Mouse (Mus musculus) hindbrain, embryonic 14.5 days (tissue): ENCODE measurements around the gene Atat1. TPM values are rescaled to one million over a fixed set of nuclear protein-coding genes. Genes with fewer than 3 reads are reported as not detected.
A peak's percentile ranks its signal among the peaks of the same experiment; 100 is the strongest.

Experiments
- ATAC-seq: fragments of 200-750 bp; cut with Nextera tagmentation; 2 replicates; pipeline ENCODE4 v1.8.0; 2017; ENCODE audit warnings: moderate number of reproducible peaks, mild to moderate bottlenecking, moderate TSS enrichment, moderate library complexity; ENCODE audit not compliant: low FRiP score
- DNase-seq: peaks from one replicate; pipeline ENCODE4 v3.0.0-alpha.2; 2015; ENCODE audit warnings: low spot score
- H3K27ac ChIP-seq: fragments of 300-500 bp; sonication (generic); 2 replicates; pipeline ENCODE4 v1.5.1; 2014; ENCODE audit warnings: mild to moderate bottlenecking, moderate library complexity
- H3K27me3 ChIP-seq: fragments of 300-500 bp; sonication (generic); 2 replicates; pipeline ENCODE4 v1.6.1; 2014; ENCODE audit warnings: mild to moderate bottlenecking, low read length, mixed read lengths; ENCODE audit not compliant: control insufficient read depth, insufficient read depth
- H3K36me3 ChIP-seq: fragments of 300-500 bp; sonication (generic); replicated peaks from 2 replicates; pipeline ENCODE4 v1.6.1; 2014; ENCODE audit not compliant: control insufficient read depth, insufficient read depth
- H3K4me1 ChIP-seq: fragments of 300-500 bp; sonication (generic); replicated peaks from 2 replicates; pipeline ENCODE4 v1.6.1; 2014; ENCODE audit warnings: antibody characterized with exemption, low read length, mixed read lengths; ENCODE audit not compliant: control insufficient read depth, insufficient read depth
- H3K4me2 ChIP-seq: fragments of 300-500 bp; sonication (generic); replicated peaks from 2 replicates; pipeline ENCODE4 v1.6.1; 2014; ENCODE audit warnings: mild to moderate bottlenecking, moderate library complexity
- H3K4me3 ChIP-seq: fragments of 300-500 bp; sonication (generic); replicated peaks from 2 replicates; pipeline ENCODE4 v1.5.1; 2014; ENCODE audit warnings: mild to moderate bottlenecking, low read length
- H3K9ac ChIP-seq: fragments of 300-500 bp; sonication (generic); 2 replicates; pipeline ENCODE4 v1.6.1; 2014
- H3K9me3 ChIP-seq: fragments of 300-500 bp; sonication (generic); 2 replicates; pipeline ENCODE4 v1.6.1; 2016; ENCODE audit warnings: low read length; ENCODE audit not compliant: control insufficient read depth
- WGBS: fragments of 180-500 bp; shearing (Covaris S2); extraction: QIAGEN DNeasy Blood & Tissue Kit; methylation state at CpG from one replicate; pipeline ENCODE4 v1.1.7; 2014; 5-methylcytosine and 5-hydroxymethylcytosine counted together
- polyA plus RNA-seq: library from polyadenylated mRNA; unstranded; fragments of >200 nt; fragmentation: Nextera tagmentation; extraction: Ambion mirVana; gene quantifications from 2 replicates; pipeline ENCODE4 v1.2.1, GENCODE M21; 2014

The Atat1 gene
- polyA plus RNA-seq, 1 experiment from 2014 or later, result 408 TPM

DNA sequence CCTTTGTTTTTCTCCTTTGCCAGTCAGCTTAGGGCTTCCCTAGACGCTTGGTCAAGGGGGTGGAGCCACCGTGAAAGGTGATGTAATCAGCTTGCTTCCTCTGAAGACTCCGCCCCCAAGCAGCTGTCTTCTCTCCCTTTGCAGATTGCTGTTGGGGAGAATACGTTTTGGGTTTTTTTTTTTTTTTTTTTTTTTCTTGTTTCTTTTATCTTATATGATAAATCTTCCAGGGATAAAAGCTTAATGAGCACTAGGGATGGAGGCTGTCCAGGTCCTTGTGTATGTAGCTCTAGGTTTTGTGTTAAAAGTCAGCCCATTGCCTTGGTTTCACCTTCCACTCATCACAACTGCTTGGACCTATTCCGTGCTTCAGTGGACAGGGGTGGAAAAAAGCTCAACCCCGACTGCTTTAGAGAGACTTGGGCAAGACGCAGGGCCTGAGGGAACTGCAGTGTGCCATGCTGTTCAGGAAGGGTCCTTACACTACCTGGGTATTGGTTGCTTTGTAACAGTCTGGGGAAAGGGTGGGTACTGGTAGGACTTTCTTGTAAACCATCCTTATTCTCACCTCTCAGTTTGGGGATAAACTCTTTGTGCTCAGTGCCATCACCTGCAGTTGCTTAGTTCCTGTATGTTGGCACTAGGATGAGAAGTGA is 9.3 kb upstream of the Atat1 start:
- Histone ChIP-seq H3K9ac (peak overlapping the region; percentile 98), H3K4me1 (peaks cover 39% of the 10 kb centered on the region), H3K27ac (peak overlapping the region; percentile 99), H3K27me3 (no peaks in the 10 kb centered on the region), H3K4me3 (peak overlapping the region; percentile 64), H3K4me2 (peak overlapping the region; percentile 97), H3K36me3 (peaks cover 19% of the 10 kb centered on the region), H3K9me3 (no peaks in the 10 kb centered on the region)
- 3% methylated on average over 7 of the region's 7 CpGs for WGBS
- DNase-seq (peak; percentile 96), ATAC-seq (peak; percentile 41)

DNA sequence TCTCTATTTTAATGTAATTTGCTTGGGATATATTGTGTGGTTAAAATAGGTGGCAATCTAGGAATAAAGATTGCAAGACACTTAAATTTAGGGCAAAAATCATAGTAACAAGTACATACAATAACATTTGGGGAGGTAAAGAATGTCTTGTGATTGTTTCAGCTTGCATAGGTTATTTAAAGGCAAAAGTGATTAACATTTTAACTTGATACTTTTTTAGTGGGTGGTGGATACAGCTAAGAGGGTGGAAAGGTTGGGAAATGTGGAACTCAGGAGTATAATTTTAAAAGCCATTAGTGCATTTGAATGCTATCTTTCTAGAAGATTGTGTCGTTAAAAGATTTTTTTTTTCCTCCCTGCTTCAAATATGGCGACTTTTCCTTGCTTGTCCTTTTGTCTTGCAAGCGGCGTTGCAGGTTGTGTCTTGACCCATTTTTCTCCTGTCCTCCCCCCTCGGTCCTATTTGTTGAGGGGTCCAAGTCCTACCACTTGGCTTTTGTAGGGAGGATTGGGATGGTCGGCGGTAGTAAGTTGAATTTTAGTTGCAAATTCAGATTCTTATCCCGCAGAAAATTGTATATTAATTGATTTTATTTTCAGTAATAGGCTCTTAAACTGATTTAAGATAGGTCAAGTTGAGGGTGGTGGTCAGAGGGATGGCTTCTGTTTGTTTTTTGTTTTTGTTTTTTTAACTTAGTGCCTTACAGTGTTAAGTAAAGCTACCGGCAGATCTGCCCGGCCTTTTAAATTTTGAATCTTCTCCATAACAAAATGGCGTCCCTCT is 8.6 kb upstream of the Atat1 start:
- Histone ChIP-seq H3K36me3 (peaks cover 16% of the 10 kb centered on the region), H3K27me3 (no peaks in the 10 kb centered on the region), H3K4me3 (peak overlapping the region; percentile 64), H3K4me2 (peak overlapping the region; percentile 97), H3K4me1 (peaks cover 39% of the 10 kb centered on the region), H3K9ac (peak overlapping the region; percentile 98), H3K9me3 (no peaks in the 10 kb centered on the region), H3K27ac (peak overlapping the region; percentile 99)
- peak; percentile 75 for DNase-seq
- no peak for ATAC-seq
- under 1% methylated on average over 11 of the region's 11 CpGs for WGBS

DNA sequence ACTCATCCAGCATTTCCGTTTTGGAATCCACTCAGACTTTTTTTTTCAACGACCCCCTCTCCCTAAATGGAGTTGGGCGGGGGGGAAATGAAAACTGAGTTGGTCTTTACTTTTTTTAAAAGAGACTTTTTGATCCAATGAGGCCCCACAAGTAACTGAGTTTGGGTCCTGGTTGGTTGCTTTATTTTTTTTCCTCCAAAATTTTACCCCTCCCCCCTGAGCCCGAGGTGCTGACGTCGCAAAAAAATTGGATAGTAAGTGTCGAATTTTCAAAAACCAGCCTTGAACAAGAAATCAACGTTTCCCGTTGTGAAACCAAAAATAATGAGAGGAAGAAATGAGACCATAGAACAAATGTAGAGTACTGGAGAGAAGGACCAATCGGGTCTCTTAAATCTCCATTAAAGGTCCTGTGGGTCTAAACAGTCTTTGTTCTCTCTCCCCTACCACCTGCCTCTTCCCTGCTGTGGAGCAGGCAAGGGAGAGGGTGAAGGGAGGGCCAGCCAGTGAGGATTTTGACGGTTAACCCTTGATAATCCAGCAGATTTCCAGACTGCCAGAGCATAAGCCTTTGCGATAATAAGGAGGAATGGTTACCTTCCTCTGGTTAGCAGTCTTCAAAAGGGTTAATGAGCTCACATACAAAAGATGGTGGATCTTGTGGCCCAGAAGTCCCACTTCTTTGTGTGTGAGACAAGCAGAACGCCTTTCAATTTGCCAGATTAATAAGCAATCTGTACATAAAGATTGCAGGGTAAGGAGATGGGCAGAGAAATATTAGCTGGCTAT is 7.8 kb upstream of the Atat1 start:
- peak; percentile 14; the same call in 1 of the 2 replicates for ATAC-seq
- peak; percentile 81 for DNase-seq
- H3K9ac ChIP-seq, result peak overlapping the region; percentile 98
- peak overlapping the region; percentile 64 for H3K4me3 ChIP-seq
- H3K36me3 ChIP-seq, result peaks cover 15% of the 10 kb centered on the region; the same call in 1 of the 2 replicates
- H3K4me2 ChIP-seq, result peak overlapping the region; percentile 97
- WGBS, result under 1% methylated on average over 13 of the region's 13 CpGs
- no peaks in the 10 kb centered on the region for H3K9me3 ChIP-seq
- H3K27ac ChIP-seq, result peak overlapping the region; percentile 99
- H3K27me3 ChIP-seq, result no peaks in the 10 kb centered on the region
- H3K4me1 ChIP-seq, result peaks cover 39% of the 10 kb centered on the region

DNA sequence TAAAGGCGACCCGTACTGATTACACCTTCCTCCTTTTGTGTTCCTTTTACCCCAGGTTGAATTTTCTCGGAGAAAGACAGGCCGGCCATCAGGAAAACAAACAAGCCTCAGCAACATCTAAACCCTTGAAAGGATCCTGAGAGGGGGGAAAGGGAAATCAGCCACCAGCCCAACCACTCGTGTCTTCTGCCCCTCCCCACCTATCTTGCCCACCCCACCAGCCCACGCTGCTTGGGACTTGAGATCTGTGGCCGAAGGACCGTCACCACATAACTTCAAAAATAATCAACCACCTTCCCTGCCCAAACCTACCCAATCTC is 7.2 kb upstream of the Atat1 start:
- peak overlapping the region; percentile 99 for H3K27ac ChIP-seq
- DNase-seq (peak; percentile 54), ATAC-seq (no peak)
- peak overlapping the region; percentile 97 for H3K4me2 ChIP-seq
- H3K9me3 ChIP-seq, result no peaks in the 10 kb centered on the region
- H3K4me3 ChIP-seq, result peak overlapping the region; percentile 64
- WGBS, result 2% methylated on average over 8 of the region's 8 CpGs
- H3K27me3 ChIP-seq, result no peaks in the 10 kb centered on the region
- peak overlapping the region; percentile 98 for H3K9ac ChIP-seq
- H3K4me1 ChIP-seq, result peaks cover 34% of the 10 kb centered on the region
- H3K36me3 ChIP-seq, result peaks cover 15% of the 10 kb centered on the region; the same call in 1 of the 2 replicates

DNA sequence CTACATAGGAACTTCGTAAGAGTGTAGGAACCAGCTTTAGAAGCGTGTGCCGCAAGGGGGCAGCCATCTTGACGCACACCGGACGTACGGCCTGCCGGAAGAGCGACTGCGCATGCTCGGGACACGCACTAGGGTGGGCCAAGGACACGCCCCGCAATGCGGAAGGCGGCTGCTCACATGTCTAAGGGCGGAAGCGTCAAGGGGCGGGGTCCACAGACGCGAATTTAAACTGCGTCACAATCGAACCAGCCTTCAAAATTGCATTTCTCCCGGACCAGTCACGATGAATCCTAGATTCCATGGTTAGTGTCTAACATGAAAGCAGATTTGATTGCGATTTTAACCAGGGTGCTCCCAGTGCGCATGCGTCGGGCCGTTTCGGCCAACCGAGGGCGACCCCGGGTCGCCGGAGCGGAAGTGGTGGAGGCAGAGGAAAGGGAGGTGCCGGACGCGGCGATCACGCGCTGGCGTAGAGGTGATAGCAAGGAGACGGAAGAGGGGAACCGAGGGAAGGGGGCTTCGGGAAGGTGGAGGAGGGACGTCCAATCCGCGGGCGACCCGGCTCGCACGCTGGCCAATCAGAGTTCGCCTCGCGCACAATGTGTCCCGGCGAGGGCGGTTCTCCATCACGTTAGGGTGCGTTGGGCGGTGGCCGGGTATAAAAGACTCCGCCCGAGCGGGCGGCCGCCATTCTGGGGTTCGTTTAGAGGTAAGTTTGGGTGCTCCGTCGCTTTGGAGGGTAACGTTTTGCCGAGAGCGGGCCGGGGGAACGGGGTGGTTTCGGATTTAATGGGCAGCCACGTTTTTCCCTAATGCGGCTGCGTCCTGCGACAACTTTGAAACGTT is 6.6 kb upstream of the Atat1 start, which contains the start of the genes Mrps18b and Ppp1r10:
Mrps18b (minus strand) TSS at position 93 of the 846 bp plus-strand sequence.
Ppp1r10 (plus strand) TSS at position 138 of the 846 bp plus-strand sequence.
- DNase-seq (peak; percentile 98), ATAC-seq (peak; percentile 95)
- H3K4me2 ChIP-seq, result peak within 1 kb of the TSS; percentile 97
- peak within 1 kb of the TSS; percentile 98 for H3K9ac ChIP-seq
- H3K4me3 ChIP-seq, result peak within 1 kb of the TSS; percentile 64
- WGBS, result under 1% methylated on average over 82 of the region's 83 CpGs
- H3K9me3 ChIP-seq, result no peaks in the 10 kb centered on the region
- peak within 1 kb of the TSS; percentile 99 for H3K27ac ChIP-seq
- peaks cover 29% of the 10 kb centered on the region for H3K4me1 ChIP-seq
- H3K27me3 ChIP-seq, result no peaks in the 10 kb centered on the region
- peaks cover 20% of the 10 kb centered on the region; the same call in 1 of the 2 replicates for H3K36me3 ChIP-seq

DNA sequence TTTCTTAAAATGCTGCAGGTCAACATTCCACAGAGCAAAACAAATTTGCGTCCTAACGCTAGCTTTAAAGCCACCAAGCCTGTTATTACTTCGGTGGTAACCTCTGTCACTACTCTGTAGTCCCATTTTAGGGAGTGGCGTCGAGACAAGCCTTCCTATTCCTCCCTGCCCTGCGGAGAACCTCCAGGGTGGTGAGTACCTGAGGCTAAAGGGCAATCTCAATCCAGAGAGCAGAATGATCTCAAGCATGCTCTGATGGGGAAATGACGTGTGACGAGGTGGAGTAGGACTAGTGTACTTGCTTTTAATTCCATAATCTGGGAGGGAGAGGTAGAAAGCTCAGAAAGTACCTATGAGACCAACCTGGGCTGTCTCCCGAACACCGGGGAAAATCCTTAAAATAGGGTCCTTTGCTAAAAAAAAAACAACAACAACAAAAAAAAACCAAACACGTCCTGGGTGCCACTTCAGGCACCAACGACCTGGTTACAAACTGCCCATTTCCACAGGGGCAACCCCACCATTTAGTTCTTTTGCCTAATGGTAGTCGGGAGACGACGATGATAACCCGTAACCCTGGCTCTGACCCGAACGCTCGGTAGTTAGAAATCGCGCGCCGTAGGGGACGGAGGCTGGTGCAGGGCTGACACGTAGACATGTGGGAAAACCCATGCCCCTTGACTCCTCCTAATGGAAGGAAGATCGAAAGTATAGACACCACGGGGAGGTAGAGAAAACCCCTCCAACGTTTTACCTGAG is 5.8 kb upstream of the Atat1 start:
- ATAC-seq (no peak), DNase-seq (no peak)
- Histone ChIP-seq H3K27ac (peak overlapping the region; percentile 99), H3K36me3 (peaks cover 24% of the 10 kb centered on the region; the same call in 1 of the 2 replicates), H3K4me1 (peaks cover 21% of the 10 kb centered on the region), H3K27me3 (no peaks in the 10 kb centered on the region), H3K4me2 (peak overlapping the region; percentile 97), H3K9ac (peak overlapping the region; percentile 98), H3K4me3 (peak overlapping the region; percentile 64), H3K9me3 (no peaks in the 10 kb centered on the region)
- 4% methylated on average over 28 of the region's 28 CpGs for WGBS

DNA sequence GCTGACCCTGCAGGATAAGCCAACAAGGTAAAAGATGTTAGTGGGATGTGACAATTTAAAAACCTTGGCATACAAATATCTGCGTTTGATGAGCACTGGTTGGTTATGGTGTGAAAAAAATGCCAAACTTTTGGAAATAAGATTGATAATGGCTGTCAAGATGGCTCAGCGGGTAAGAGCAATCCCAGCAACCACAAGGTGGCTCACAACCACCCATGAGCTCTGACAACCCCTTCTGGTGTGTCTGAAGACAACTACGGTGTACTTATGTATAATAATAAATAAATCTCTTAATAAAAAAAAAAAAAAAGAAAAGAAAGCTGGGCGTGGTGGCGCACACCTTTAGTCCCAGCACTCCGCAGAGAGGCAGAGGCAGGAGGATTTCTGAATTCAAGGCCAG is 5.1 kb upstream of the Atat1 start:
- DNase-seq (no peak), ATAC-seq (no peak)
- Histone ChIP-seq H3K36me3 (peaks cover 24% of the 10 kb centered on the region; the same call in 1 of the 2 replicates), H3K27ac (no peak overlapping the region), H3K4me3 (peak overlapping the region; percentile 64; the same call in 1 of the 2 replicates), H3K4me2 (peak overlapping the region; percentile 97), H3K4me1 (peaks cover 14% of the 10 kb centered on the region), H3K9ac (no peak overlapping the region), H3K9me3 (no peaks in the 10 kb centered on the region), H3K27me3 (no peaks in the 10 kb centered on the region)
- WGBS, result 87% methylated on average over 6 of the region's 6 CpGs
